Mouse (Mus musculus) layer of hippocampus, postnatal 25 days (tissue): ENCODE data around the gene Ppp6c. TPM values are rescaled to one million over a fixed set of nuclear protein-coding genes. Genes with fewer than 3 reads are reported as not detected.
"Not testable (repeated sequence)": the region's sequence is repeated elsewhere in the genome, so short reads cannot be mapped to it uniquely, and the experiment has no call there.

ENCODE experiments used
- DNase-seq, 2 experiments: peaks; one replicate each; pipeline ENCODE4 v3.0.0; 2022; ENCODE audit warnings: mixed read lengths in 2 of 2, low spot score in 1 of 2; ENCODE audit errors: extremely low spot score in 1 of 2
- total RNA-seq, 2 experiments: library from RNA; stranded (reverse); gene quantifications; 2 replicates each; pipeline ENCODE4 v1.2.3; 2021

Gene Ppp6c
- total RNA-seq = 10 to 100 TPM; 59.9 to 66.3 TPM

GRCm38 (mm10) chr2:39226019-39226640 lies at the start of gene Ppp6c:
Ppp6c (minus strand) TSS chr2:39226451.
- DNase-seq = peak; percentile 74 to 83

DNA sequence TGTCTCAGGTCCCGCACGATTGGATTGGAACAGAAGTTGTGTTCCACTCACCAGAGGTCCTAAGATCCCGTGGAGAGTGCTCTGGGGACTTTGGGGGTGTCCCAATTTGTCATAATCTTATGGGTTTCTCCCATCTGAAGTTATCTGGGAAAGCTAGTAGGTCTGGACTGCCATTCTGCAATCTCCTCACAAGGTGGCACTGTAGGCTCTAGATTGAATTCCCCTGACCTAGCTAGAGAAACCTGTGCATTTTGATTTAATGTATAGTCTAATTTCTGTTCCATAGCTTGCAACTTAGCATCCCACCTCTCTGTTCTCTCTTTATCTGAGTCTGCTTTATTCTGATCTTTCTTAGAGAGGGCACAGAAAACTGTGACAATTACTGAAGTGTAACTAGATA lies 42.1 kb upstream of the Ppp6c start:
- DNase-seq = no peak

DNA sequence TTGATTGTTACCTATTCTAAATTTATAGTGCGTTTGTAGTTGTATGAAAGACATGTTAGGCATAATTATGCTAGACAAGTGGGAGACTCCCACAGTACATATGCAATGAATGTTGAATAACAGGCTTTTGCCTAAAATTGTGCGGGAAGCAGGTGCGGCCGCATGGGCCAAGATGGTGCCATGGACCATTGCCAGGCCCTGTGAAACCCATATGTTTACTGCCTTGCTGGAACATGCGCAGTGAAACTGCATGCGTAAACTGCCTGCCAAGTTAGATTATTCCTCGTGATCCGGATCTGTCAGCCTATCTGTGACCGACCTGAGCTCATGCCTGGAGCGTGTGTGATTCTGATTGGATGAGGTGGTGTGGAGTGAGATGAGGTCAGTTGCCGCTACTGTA lies 26.0 kb upstream of the Ppp6c start:
- peak in 1 of 2 experiments; percentile 24 for DNase-seq

DNA sequence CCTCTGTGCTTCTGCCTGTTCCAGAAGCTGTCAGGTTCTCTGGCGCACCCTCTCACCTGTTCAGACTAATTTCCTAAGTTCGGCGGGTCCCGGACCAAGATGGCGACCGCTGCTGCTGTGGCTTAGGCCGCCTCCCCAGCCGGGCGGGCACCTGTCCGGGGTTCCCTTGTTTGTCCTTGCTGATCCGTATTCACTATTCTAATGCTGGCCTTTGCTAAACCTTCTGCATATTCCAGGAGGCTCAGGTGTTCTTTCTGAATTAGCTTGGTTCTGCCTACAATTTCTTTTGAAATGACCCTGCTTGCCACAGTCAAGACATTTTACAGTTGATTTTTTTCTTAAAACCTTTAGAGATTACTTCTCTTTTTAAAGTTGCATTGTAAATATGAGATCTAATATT lies 20.6 kb upstream of the Ppp6c start:
- DNase-seq = not testable (repeated sequence)

- DNase-seq = no peak
These were observed 480 bp upstream of the Ppp6c start for GRCm38 (mm10) chr2:39226731-39227130.

DNA sequence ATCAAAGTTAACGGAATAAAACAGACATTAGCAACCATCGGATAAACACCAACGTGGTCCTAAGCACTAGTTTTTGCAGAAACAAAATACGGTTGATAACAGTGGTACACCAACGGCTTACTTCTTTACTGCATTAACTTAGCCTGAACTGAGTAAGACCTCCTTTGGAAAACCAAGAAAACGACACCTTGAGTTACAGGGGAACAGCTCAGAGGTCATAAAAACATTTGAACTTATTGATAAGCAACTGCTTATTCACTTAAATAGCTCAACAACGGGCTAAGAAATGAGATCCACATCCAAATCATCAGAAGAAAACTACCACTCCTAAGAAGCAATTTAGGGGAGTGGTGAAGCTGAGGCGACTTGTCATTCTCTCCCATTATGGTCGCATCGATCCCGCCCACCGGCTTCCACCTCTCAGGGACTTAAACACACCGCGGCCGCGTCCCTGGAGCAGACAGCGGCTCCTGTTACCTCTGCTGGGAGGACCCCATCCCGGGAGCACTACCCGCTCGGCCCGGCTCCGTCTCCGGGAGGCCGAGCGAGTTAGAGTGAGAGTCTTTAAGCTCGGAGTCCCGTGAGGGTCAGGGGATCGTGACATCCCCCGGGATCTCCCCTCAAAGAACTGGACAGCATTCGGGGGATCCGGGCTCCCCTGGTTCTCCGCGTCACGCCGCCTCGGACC lies 776 bp downstream of the Ppp6c start:
- DNase-seq = peak; percentile 17 to 46

- no peak for DNase-seq
These were observed 1.6 kb downstream of the Ppp6c start for GRCm38 (mm10) chr2:39224621-39225020.

DNA sequence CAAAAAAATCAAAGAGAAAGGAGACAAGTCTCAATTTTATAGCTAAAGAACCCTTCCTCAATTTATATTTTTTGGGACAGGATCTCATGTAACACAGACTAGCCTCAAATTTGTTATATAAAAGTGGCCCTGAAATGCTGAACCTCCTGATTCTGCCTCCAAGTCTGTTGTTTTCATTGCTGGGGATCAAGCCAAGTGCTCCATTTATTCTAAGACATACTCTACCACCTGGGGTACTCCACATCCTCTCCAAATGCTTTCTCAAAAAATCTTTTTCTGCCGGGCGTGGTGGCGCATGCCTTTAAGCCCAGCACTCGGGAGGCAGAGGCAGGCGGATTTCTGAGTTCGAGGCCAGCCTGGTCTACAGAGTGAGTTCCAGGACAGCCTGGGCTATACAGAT lies 6.2 kb downstream of the Ppp6c start:
- DNase-seq = no peak

DNA sequence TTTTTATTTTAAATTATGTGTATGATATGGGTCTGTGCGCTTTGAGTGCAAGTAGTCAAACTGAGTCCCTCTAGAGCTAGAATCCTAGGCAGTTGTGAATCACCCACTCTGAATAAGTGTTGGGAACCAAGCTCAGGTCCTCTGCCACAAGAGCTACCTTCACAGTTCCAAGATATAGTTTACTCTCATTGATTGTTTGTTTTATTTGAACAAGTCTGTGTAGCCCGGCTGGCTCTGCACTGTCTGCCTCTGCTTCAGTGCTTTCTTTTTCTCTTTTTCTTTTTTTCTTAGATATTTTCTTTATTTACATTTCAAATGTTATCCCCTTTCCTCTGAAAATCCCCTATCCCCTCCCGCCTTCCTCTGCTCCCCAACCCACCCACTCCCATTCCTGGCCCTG lies 7.2 kb downstream of the Ppp6c start:
- no peak for DNase-seq

- DNase-seq = no peak
These were observed 9.1 kb downstream of the Ppp6c start for GRCm38 (mm10) chr2:39217150-39217549.

- DNase-seq = no peak
These were observed 15.5 kb downstream of the Ppp6c start for GRCm38 (mm10) chr2:39210738-39211137.

- DNase-seq = no peak
These were observed 22.9 kb downstream of the Ppp6c start for GRCm38 (mm10) chr2:39203359-39203758.

- no peak for DNase-seq
These were observed 31.4 kb downstream of the Ppp6c start for GRCm38 (mm10) chr2:39194809-39195208.

GRCm38 (mm10) chr2:39190561-39191056 lies 35.6 kb downstream of the Ppp6c start, which contains the start of gene Scai:
Scai (minus strand) TSS chr2:39190734.
- peak; percentile 90 to 92 for DNase-seq

GRCm38 (mm10) chr2:39189961-39190560 lies 36.2 kb downstream of the Ppp6c start:
- peak in 1 of 2 experiments; percentile 20 for DNase-seq

DNA sequence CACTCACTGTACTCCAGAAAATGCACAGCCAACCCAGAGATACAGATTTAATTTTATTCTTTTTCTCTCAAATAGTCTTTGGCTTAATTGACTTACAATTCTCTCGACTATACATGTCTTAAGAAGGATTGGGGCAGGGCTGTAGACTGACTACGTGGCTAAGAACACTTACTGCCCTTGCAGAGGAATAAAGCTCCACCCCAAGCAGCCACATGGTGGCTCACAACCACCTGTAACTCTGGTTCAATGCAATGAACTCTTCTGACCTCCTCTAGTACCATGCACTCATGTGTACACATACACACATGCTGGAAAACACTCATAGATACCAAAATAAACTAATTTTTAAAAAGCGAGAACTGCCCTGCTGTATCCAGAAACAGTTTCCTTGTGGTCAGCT lies 40.3 kb downstream of the Ppp6c start:
- no peak for DNase-seq

DNA sequence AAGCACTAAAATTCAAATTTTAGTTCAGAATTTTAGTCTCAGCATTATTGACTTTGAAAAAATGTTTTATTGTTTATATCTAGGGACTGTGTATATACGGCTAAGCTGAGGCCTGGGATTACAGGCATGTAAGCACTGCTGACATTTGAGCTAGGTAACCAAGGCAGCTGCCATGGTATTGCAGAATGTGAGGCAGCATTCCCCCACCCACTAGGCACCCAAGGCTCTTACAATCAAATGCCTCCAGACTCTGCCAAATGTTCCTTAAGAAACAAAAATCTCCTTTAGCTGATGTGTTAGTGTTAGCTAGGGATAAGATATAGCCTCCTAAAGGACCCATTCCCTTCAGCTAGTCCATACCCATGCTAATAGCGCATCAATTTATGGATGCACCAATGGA lies 42.7 kb downstream of the Ppp6c start:
- DNase-seq = no peak

DNA sequence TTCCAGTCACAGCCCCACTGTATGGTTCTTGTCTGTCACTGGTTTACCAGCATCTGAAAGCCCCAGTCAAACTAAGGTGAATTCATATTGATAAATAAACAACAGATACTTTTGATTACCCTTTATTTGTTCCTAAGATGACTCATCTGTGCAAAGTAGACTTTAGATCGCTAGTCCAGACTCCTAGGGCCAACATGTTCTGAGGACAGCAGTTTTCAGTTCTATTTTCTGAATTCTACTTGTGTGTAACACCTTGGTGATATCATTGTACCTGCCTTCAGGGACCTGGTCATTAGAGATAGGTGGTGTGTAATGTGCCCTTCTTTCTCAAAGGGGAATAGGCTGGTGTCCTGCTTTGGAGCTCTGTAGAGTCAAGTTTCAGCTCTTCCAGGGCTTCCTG lies 65.3 kb downstream of the Ppp6c start:
- no peak for DNase-seq

- no peak for DNase-seq
These were observed 68.3 kb downstream of the Ppp6c start for GRCm38 (mm10) chr2:39157916-39158315.

DNA sequence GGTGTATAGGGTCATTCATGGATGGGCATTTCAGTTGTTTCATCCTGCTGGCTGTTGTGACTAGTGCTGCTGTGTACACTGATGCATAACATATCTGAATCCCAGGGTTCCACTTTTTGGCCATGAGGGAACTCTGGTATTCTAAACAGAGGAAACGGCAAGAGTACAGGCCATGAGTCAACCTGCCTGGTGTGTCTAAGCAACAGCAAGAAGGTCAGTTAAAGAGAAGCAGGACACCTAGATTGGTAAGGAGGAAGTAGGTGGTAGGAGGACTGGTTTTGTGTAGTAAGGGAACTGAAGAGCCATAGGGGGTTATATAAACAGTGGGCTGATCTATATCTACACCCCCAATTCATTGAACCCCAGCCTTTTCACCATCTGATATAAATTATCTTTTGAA lies 69.4 kb downstream of the Ppp6c start:
- no peak for DNase-seq

DNA sequence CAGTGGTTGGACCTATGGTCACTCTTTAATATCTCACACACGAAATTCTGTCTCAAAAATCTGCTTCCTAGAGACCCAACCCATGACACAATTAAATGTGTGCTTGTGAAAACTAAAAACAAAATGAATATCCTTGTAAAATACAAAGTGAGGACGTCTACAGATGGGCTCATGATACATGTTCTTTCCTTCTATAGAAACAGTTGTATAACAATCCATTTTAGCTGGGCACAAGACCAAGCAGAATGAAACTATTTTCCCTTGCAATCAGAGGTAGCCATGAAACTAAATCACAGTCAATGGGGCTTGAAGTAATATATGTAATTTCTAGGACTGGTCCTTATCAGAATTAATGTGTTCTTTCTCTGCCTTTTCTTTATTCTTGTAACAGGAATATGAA lies 75.3 kb downstream of the Ppp6c start:
- DNase-seq = no peak

GRCm38 (mm10) chr2:39148075-39148474 lies 78.2 kb downstream of the Ppp6c start:
- no peak for DNase-seq
